Mouse (Mus musculus): Measurements from ENCODE around the gene Ncoa5. TPM values are rescaled to one million over a fixed set of nuclear protein-coding genes. Genes with fewer than 3 reads are reported as not detected.

Ncoa5 gene
- polyA plus RNA-seq, 1 experiment from 2014 or later = 8.1 TPM

GRCm38 (mm10) chr2:164979749-164980148, 54.9 kb downstream of the Ncoa5 start:
- peak; percentile 65 for DNase-seq
- Histone ChIP-seq H3K4me2 (ENCODE audit: low read depth, low read length) (no peak overlapping the region), H3K9ac (replicated peaks) (no peak overlapping the region), H3K4me1 (ENCODE audit: insufficient read depth) (no peaks in the 10 kb centered on the region), H3K27me3 (ENCODE audit: insufficient read depth, low read length) (no peaks in the 10 kb centered on the region), H3K4me3 (ENCODE audit: low read depth, low read length) (no peak overlapping the region), H3K36me3 (replicated peaks; ENCODE audit: insufficient read depth, low read length) (no peaks in the 10 kb centered on the region), H3K27ac (ENCODE audit: low read depth) (no peak overlapping the region), H3K9me3 (ENCODE audit: low read length) (no peaks in the 10 kb centered on the region)
- TF ChIP-seq EP300 (IDR thresholded peaks at IDR 0.05; ENCODE audit: low read depth) (no peak), CTCF (IDR thresholded peaks at IDR 0.05; ENCODE audit: low read depth) (no peak)
- ATAC-seq = no peak
- WGBS (ENCODE audit: insufficient replicate concordance) = 26% methylated on average over 7 of the region's 7 CpGs

- Histone ChIP-seq H3K9me3 (ENCODE audit: low read length) (no peaks in the 10 kb centered on the region), H3K36me3 (replicated peaks; ENCODE audit: insufficient read depth, low read length) (no peaks in the 10 kb centered on the region), H3K27ac (ENCODE audit: low read depth) (no peak overlapping the region), H3K4me2 (ENCODE audit: low read depth, low read length) (no peak overlapping the region), H3K4me3 (ENCODE audit: low read depth, low read length) (no peak overlapping the region), H3K4me1 (ENCODE audit: insufficient read depth) (no peaks in the 10 kb centered on the region), H3K9ac (replicated peaks) (no peak overlapping the region), H3K27me3 (ENCODE audit: insufficient read depth, low read length) (peaks cover 24% of the 10 kb centered on the region)
- 70% methylated on average over 6 of the region's 6 CpGs for WGBS (ENCODE audit: insufficient replicate concordance)
- DNase-seq = no peak
- TF ChIP-seq CTCF (IDR thresholded peaks at IDR 0.05; ENCODE audit: low read depth) (no peak), EP300 (IDR thresholded peaks at IDR 0.05; ENCODE audit: low read depth) (no peak)
- ATAC-seq = no peak
Observed at GRCm38 (mm10) chr2:164975611-164976010, 59.1 kb downstream of the Ncoa5 start.

- Histone ChIP-seq H3K9ac (replicated peaks) (no peak overlapping the region), H3K9me3 (ENCODE audit: low read length) (no peaks in the 10 kb centered on the region), H3K27me3 (ENCODE audit: insufficient read depth, low read length) (peaks cover 53% of the 10 kb centered on the region), H3K4me3 (ENCODE audit: low read depth, low read length) (no peak overlapping the region), H3K4me1 (ENCODE audit: insufficient read depth) (0 out of 2 replicates have a peak, but pooled peaks cover 3% of the 10 kb centered on the region), H3K36me3 (replicated peaks; ENCODE audit: insufficient read depth, low read length) (no peaks in the 10 kb centered on the region), H3K4me2 (ENCODE audit: low read depth, low read length) (no peak overlapping the region), H3K27ac (ENCODE audit: low read depth) (no peak overlapping the region)
- WGBS (ENCODE audit: insufficient replicate concordance) = 38% methylated on average over 5 of the region's 5 CpGs
- TF ChIP-seq EP300 (IDR thresholded peaks at IDR 0.05; ENCODE audit: low read depth) (no peak), CTCF (IDR thresholded peaks at IDR 0.05; ENCODE audit: low read depth) (no peak)
- DNase-seq (no peak), ATAC-seq (no peak)
Observed at GRCm38 (mm10) chr2:164972646-164973045, 62.0 kb downstream of the Ncoa5 start.

DNA sequence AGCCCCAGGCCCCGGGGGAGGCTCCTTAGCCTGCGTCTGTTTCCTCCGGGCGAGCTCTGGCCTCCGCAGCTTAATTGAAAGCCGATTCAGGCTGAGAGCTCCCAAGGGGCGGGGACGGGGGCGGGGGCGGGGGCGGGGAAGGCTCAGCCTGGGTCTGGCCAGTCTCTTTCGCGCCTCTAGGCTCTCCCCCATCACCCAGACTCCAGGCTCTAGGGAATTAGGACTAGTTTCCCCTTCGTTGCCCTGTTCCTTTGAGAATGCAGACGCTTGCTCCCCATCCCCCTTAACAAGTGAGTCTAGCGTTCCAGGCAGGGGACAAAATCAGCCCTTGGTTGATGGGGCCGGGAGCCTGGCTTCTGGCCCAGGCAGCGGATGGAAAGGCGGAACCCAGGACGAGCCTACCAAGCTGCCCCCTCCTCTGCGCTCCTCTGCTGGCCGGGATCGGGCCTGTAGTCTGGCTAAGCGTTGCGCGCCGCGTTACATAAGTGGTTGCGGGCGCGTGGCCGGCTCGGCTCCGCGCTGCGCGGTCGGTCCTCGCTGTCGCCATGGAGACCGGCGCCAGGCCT, 64.0 kb downstream of the Ncoa5 start:
- TF ChIP-seq EP300 (IDR thresholded peaks at IDR 0.05; ENCODE audit: low read depth) (no peak), CTCF (IDR thresholded peaks at IDR 0.05; ENCODE audit: low read depth) (no peak)
- no peak overlapping the region for H3K9ac ChIP-seq (replicated peaks)
- peaks cover 70% of the 10 kb centered on the region for H3K27me3 ChIP-seq (ENCODE audit: insufficient read depth, low read length)
- WGBS (ENCODE audit: insufficient replicate concordance) = 1% methylated on average over 42 of the region's 42 CpGs
- no peak overlapping the region for H3K27ac ChIP-seq (ENCODE audit: low read depth)
- H3K4me3 ChIP-seq (ENCODE audit: low read depth, low read length) = no peak overlapping the region
- no peaks in the 10 kb centered on the region for H3K9me3 ChIP-seq (ENCODE audit: low read length)
- H3K36me3 ChIP-seq (replicated peaks; ENCODE audit: insufficient read depth, low read length) = no peaks in the 10 kb centered on the region
- 0 out of 2 replicates have a peak, but pooled peaks cover 3% of the 10 kb centered on the region for H3K4me1 ChIP-seq (ENCODE audit: insufficient read depth)
- ATAC-seq = no peak
- DNase-seq = no peak
- H3K4me2 ChIP-seq (ENCODE audit: low read depth, low read length) = no peak overlapping the region

- Histone ChIP-seq H3K36me3 (replicated peaks; ENCODE audit: insufficient read depth, low read length) (no peaks in the 10 kb centered on the region), H3K27me3 (ENCODE audit: insufficient read depth, low read length) (peaks cover 73% of the 10 kb centered on the region), H3K27ac (ENCODE audit: low read depth) (no peak overlapping the region), H3K4me1 (ENCODE audit: insufficient read depth) (0 out of 2 replicates have a peak, but pooled peaks cover 3% of the 10 kb centered on the region), H3K9me3 (ENCODE audit: low read length) (no peaks in the 10 kb centered on the region), H3K9ac (replicated peaks) (no peak overlapping the region), H3K4me3 (ENCODE audit: low read depth, low read length) (no peak overlapping the region), H3K4me2 (ENCODE audit: low read depth, low read length) (no peak overlapping the region)
- WGBS (ENCODE audit: insufficient replicate concordance) = 3% methylated on average over 21 of the region's 21 CpGs
- TF ChIP-seq CTCF (IDR thresholded peaks at IDR 0.05; ENCODE audit: low read depth) (no peak), EP300 (IDR thresholded peaks at IDR 0.05; ENCODE audit: low read depth) (no peak)
- ATAC-seq = no peak
- DNase-seq = no peak
Observed at GRCm38 (mm10) chr2:164969348-164969781, 65.3 kb downstream of the Ncoa5 start.

DNA sequence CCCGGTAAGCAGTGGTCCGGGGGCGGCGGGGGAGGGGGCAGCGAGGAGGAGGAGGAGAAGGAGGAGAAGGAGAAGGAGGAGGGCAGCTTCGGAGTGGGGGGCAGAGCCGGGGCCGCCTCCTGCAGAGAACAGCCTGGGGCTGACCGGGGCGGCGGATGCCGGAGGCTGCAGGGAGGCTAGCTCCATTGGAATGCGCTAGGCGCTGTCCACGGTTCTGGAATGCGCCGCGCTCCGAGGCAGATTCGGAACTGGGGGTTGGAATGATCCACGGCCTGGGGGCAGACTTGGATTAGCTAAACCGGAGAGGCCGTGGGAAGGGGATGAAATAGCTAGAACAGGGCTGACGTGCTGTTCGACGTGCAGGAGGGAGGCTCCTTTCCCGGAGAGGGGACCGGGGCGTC, 66.2 kb downstream of the Ncoa5 start:
- Histone ChIP-seq H3K27me3 (ENCODE audit: insufficient read depth, low read length) (peaks cover 73% of the 10 kb centered on the region), H3K36me3 (replicated peaks; ENCODE audit: insufficient read depth, low read length) (no peaks in the 10 kb centered on the region), H3K27ac (ENCODE audit: low read depth) (no peak overlapping the region), H3K4me1 (ENCODE audit: insufficient read depth) (0 out of 2 replicates have a peak, but pooled peaks cover 3% of the 10 kb centered on the region), H3K4me2 (ENCODE audit: low read depth, low read length) (0 out of 2 replicates have a peak overlapping the region, but pooled peaks have one; percentile 15), H3K9me3 (ENCODE audit: low read length) (no peaks in the 10 kb centered on the region), H3K9ac (replicated peaks) (no peak overlapping the region), H3K4me3 (ENCODE audit: low read depth, low read length) (no peak overlapping the region)
- DNase-seq (peak; percentile 74), ATAC-seq (peak; percentile 66)
- 1% methylated on average over 29 of the region's 29 CpGs for WGBS (ENCODE audit: insufficient replicate concordance)
- no peak for TF ChIP-seq CTCF (IDR thresholded peaks at IDR 0.05; ENCODE audit: low read depth)
- TF ChIP-seq EP300 (IDR thresholded peaks at IDR 0.05; ENCODE audit: low read depth) = no peak

Data from liver, postnatal 0 days (tissue).